Mouse (Mus musculus) neutrophil, adult 5-6 weeks (primary cell): Measurements from ENCODE around the gene Panx3. TPM values are rescaled to one million over a fixed set of nuclear protein-coding genes. Genes with fewer than 3 reads are reported as not detected.

ENCODE experiments used
- ATAC-seq: fragments of 151-379, 151-347 bp; 2 replicates; pipeline ENCODE4 v1.8.0; 2017; ENCODE audit warnings: mild to moderate bottlenecking, moderate TSS enrichment; ENCODE audit not compliant: insufficient number of reproducible peaks, poor library complexity, low FRiP score, severe bottlenecking; ENCODE audit errors: extremely low read depth
- total RNA-seq: library from RNA; stranded (forward); fragments of 200-1000 nt; gene quantifications from 2 replicates; pipeline ENCODE4 v1.2.3, GENCODE M21; 2017

The Panx3 gene
- total RNA-seq: 0.25 TPM in 1 of 2 replicates, not detected in the other

DNA sequence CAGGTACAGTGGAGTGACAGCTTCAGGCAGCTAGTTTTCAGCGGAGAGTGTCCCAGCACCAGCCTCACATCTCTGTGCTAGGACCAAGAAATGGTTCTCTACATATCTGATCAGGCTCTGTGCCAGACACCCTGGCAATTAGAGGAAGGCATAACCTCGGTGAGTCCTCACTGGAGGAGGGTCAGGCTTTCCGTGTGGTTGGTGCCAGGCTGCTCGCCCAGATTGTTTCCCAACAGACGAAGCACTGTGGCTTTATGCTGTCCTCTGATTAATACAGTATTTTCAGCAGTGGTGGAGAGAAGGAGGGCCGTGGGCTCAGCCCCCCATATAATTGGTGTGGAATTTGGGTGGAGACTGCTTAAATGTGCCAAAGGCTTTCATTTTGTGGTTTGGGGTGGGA is at the start of gene Panx3:
TSS of gene Panx3 (minus strand) at position 121 of the 400 bp plus-strand sequence.
- ATAC-seq: no peak

DNA sequence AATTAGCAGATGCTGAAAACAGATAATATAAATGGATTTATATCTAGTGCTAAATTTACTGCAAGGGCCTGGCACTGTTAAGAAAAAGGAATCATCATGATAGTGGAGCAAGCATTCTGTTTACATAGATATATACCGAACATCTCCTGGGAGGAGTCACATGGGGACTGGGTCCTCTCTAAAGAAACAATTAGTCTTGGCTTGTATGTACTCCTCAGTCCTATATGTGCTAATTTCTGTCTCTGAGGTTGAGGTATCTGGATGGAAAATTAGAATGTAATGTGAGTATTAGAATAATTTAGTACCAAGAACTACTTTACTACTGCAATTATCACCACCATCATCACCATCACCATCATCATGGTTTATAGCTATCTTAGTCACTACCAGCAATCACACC is 47.1 kb upstream of the Panx3 start, which contains the start of gene Olfr160:
TSS of gene Olfr160 (minus strand) at position 101 of the 400 bp plus-strand sequence.
- ATAC-seq: no peak

DNA sequence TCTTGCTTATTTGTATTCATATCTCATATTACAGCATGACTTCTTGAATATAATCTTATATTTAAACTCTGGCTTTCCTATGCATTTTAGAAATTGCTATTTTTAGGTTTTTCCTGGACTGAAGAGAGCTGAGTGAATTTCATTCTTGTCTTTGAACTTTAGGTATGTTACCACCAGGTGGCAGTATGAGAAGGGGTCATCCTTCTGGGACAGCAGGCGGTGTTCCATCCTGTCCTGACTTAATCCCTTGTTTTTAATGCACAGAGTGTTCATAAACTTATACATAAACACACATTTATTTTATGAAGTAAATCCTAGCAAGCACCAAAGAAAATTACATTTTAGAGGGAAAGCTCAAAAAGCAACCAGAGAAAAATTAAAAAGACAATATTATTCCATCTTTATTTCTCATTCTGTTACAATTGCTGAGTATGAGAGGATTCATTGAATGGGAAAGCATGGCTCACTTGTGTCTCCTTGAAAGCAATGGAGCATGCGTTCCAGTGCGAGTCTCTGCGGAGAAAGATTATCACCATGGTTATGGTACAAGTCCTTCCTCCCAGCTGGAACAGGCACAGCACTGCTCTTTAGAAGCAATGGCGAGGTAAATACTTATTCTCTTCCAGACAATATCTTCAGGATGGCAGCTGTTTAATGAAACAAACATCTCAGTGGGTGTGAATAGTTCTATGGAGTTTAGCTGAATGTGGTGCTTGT is 21.1 kb upstream of the Panx3 start:
- ATAC-seq: no peak

- ATAC-seq: no peak
These were observed 18.9 kb upstream of the Panx3 start for GRCm38 (mm10) chr9:37687941-37688303.

GRCm38 (mm10) chr9:37687288-37687940 is 18.4 kb upstream of the Panx3 start:
- no peak for ATAC-seq

- no peak for ATAC-seq
These were observed 12.1 kb upstream of the Panx3 start for GRCm38 (mm10) chr9:37681123-37681522.

DNA sequence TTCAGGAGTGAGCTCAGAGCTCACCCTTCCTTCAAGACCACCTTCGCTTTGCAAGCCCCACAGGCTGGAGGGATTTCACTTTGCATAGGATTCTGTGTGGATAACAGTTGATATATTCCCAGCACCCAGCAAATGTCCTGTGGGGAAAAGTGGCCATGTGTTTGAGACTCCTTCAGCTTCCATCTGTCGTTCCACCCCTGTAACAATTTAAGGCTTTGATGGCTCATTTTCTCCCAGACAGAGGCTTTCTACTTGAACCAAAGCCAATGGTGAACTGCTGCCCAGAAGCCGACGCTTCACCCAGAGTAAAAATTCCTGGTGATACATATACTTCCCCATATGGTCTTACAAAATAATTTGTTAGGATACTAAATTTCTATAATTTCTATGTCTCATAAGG is 6.3 kb upstream of the Panx3 start:
- no peak for ATAC-seq

GRCm38 (mm10) chr9:37670261-37670660 is 1.2 kb upstream of the Panx3 start:
- ATAC-seq: no peak

GRCm38 (mm10) chr9:37669678-37670077 is 643 bp upstream of the Panx3 start:
- no peak for ATAC-seq

- ATAC-seq: no peak
These were observed 3.0 kb downstream of the Panx3 start for GRCm38 (mm10) chr9:37666045-37666444.

- no peak for ATAC-seq
These were observed 4.4 kb downstream of the Panx3 start for GRCm38 (mm10) chr9:37664604-37665003.

DNA sequence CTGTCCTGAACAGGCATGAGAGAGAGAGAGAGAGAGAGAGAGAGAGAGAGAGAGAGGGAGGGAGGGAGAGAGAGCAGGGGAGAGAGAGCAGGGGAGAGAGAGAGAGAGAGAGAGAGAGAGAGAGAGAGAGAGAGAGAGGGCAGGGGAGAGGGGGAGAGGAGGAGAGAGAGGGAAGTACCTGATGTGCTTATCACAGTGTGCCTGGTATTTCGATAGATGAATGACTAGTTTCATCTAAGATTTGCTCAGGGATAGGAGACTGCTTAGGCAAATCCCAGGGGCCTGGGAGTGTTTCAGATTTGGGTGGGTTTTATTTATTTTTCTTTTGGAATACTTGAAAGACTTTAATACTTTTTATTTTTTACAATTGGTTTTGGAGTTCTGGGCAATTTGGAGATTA is 5.8 kb downstream of the Panx3 start:
- ATAC-seq: no peak

GRCm38 (mm10) chr9:37659413-37659812 is 9.6 kb downstream of the Panx3 start:
- no peak for ATAC-seq

GRCm38 (mm10) chr9:37656931-37657481 is 12.0 kb downstream of the Panx3 start, which contains the start of gene Tbrg1:
Gene Tbrg1 (minus strand): TSS chr9:37657312.
- ATAC-seq: peak; percentile 51

- ATAC-seq: peak; percentile 50
These were observed 12.6 kb downstream of the Panx3 start for GRCm38 (mm10) chr9:37656439-37656881.

DNA sequence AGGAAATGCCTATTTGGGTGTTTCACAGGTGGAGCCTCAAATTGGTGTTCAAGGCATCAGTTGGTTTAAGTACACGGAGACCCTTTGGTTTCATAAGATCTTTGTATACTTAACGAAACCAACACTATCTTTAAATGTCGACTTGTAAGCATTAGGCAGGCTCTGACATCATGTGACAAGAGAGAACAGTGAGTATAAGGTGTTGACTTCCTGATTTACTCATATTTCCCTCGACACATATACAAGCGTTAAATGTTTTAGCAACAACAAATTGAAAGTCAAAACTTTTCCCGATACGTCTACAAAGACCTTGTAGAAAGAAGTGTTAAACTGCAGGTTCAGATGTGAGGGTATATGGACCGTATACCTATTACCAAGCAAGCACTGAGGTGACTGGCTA is 13.1 kb downstream of the Panx3 start:
- peak; percentile 17; the same call in 1 of the 2 replicates for ATAC-seq

DNA sequence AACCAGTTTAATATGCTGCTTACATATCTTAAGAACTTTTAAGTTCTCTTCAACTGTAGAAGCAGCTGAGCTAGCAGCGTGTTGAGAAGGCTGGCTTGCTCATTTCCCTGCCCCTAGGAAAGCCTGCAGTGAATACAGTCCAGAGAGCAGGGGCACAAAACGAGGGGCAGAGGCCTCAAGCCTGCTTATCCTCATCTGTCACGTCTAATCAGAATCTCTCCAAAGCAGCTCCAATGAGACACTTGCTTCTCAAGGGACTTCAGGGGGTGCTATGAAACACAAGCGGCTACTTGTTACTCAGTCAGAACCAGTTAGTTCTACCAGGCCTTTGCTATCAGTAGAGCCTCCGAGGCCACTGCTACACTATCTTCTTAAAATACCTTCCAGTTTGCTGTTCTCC is 15.2 kb downstream of the Panx3 start:
- ATAC-seq: no peak

DNA sequence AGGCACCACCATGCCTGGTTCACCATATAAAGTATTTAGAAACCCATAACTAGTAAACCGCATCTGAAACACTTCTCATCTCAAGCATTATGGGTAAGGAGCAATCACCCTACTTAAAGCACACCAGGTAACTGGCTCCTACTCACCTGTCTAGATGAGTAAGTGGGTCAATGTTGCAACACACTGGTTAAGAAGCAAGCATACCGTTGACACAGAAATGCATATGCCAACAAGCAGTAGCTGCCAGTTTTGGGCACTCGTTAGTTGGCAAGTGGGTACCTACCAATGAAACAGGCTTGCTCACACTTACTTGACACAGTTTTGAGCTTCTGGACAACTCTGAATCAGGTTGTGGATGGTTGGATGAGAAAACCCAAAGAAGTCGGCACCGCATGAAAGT is 18.4 kb downstream of the Panx3 start:
- no peak for ATAC-seq

DNA sequence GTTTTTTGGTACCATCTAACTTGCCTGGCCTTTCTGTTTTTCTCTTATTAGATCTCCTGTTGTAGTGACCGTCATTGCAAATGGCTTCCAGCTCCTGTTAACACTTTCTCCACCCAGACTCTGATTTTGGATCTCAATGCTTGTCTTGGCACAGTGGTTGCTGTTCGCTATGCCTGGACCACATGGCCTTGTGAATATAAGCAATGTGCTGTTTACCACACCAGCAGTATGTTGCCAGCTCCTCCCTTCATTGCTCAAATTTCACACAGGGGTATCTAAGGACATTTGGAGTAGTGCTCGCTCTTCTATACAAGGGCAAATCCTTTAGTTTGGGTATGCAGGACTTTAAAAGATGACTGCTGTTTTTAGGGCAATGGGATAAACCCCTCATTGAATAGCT is 22.8 kb downstream of the Panx3 start:
- no peak for ATAC-seq

DNA sequence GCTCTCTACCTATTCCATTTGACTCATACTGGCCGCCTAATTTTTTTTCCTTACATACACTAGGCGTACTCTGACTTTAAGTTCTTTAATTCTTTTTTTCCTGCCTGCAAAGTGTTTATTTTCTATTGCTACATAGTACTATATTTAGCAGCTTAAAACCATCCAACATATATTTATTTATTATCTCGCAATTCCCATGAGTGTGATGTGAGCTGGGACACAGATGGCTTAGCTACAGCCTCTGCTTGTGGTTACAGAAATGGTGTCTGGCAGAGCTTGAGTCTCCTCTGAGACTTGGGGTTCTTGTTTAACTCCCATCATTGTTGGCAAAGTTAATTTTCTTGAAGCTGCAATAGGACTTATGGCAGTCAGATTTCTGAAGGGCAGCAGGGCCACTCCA is 30.3 kb downstream of the Panx3 start:
- no peak for ATAC-seq
